Mouse (Mus musculus) testis, adult 2 months (tissue): ENCODE results near the gene Efna1.

Source experiments
- CTCF ChIP-seq: fragments of 200-500 bp; IDR thresholded peaks from 2 replicates; pipeline ENCODE4 v1.5.1; 2012; ENCODE audit warnings: low read depth, mild to moderate bottlenecking, inconsistent platforms, low read length, moderate library complexity; ENCODE audit not compliant: control insufficient read depth, insufficient read depth, insufficient replicate concordance
- POLR2A ChIP-seq: fragments of 200-500 bp; IDR thresholded peaks from 2 replicates; pipeline ENCODE4 v1.6.1; 2012; ENCODE audit warnings: low read depth, mild to moderate bottlenecking, inconsistent platforms, low read length, moderate library complexity; ENCODE audit not compliant: control insufficient read depth

- no peak for TF ChIP-seq POLR2A
- TF ChIP-seq CTCF: no peak
These were observed 49.1 kb downstream of the Efna1 start for GRCm38 (mm10) chr3:89231772-89232275.
